Mouse (Mus musculus) intestine, embryonic 16.5 days (tissue): Measurements from ENCODE around the gene Efcab14. TPM values are rescaled to one million over a fixed set of nuclear protein-coding genes. Genes with fewer than 3 reads are reported as not detected.
A peak's percentile ranks its signal among the peaks of the same experiment; 100 is the strongest.

Source experiments
- ATAC-seq: fragments of 200-750 bp; cut with Nextera tagmentation; 2 replicates; pipeline ENCODE4 v1.8.0; 2017; ENCODE audit warnings: moderate TSS enrichment, moderate library complexity
- H3K27ac ChIP-seq: fragments of 300-500 bp; sonication (generic); 2 replicates; pipeline ENCODE4 v1.5.1; 2014; ENCODE audit warnings: mild to moderate bottlenecking, low read length
- H3K27me3 ChIP-seq: fragments of 300-500 bp; sonication (generic); replicated peaks from 2 replicates; pipeline ENCODE4 v1.6.1; 2014; ENCODE audit warnings: low read length, control low read depth, mixed read lengths; ENCODE audit not compliant: control insufficient read depth, insufficient read depth
- H3K36me3 ChIP-seq: fragments of 300-500 bp; sonication (generic); 2 replicates; pipeline ENCODE4 v1.6.1; 2014; ENCODE audit warnings: low read length, control low read depth; ENCODE audit not compliant: control insufficient read depth, insufficient read depth
- H3K4me1 ChIP-seq: fragments of 300-500 bp; sonication (generic); 2 replicates; pipeline ENCODE4 v1.6.1; 2014; ENCODE audit warnings: low read length, control low read depth, mixed read lengths; ENCODE audit not compliant: control insufficient read depth, insufficient read depth
- H3K4me2 ChIP-seq: fragments of 300-500 bp; sonication (generic); 2 replicates; pipeline ENCODE4 v1.6.1; 2014; ENCODE audit warnings: low read depth, low read length, control low read depth
- H3K4me3 ChIP-seq: fragments of 300-500 bp; sonication (generic); 2 replicates; pipeline ENCODE4 v1.5.1; 2014; ENCODE audit warnings: mild to moderate bottlenecking, low read length
- H3K9ac ChIP-seq: fragments of 300-500 bp; sonication (generic); 2 replicates; pipeline ENCODE4 v1.6.1; 2014; ENCODE audit warnings: low read depth, low read length
- H3K9me3 ChIP-seq: fragments of 300-500 bp; sonication (generic); 2 replicates; pipeline ENCODE4 v1.6.1; 2016; ENCODE audit warnings: low read length, control low read depth; ENCODE audit not compliant: control insufficient read depth
- WGBS: fragments of 180-500 bp; shearing (Covaris S2); extraction: QIAGEN DNeasy Blood & Tissue Kit; methylation state at CpG from one replicate; pipeline ENCODE4 v1.1.7; 2014; 5-methylcytosine and 5-hydroxymethylcytosine counted together
- polyA plus RNA-seq: library from polyadenylated mRNA; unstranded; fragments of >200 nt; fragmentation: Nextera tagmentation; extraction: Ambion mirVana; gene quantifications from 2 replicates; pipeline ENCODE4 v1.2.1, GENCODE M21; 2015

The Efcab14 gene
- polyA plus RNA-seq, result 32.9 and 33.3 TPM in 2 replicates

DNA sequence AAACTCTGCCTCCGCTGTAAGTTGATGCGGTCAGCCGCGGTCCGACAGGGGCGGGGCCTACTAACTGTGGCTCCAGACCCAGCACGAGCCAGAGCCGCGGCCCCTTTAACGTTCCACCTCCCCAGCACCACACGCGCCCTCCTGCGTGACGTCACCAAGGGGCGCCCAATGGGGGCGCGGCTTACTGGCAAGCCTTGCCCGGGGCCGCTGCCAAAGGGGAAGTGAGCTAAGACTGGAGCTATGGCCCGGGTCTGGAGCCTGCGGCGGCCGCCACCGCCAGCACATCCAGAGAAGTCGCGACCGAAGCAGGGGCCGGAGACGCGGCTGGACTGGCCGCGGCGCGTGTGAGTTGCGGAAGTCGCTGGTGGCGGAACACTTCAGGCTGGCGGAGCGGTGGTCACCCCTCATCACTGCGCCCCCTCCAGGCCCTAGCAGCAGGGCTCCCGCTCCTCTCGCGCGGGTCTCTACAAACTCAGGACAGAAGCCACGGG is at the start of gene Efcab14:
Gene Efcab14 (plus strand): TSS at position 194 of the 491 bp plus-strand sequence.
- ATAC-seq, result peak; percentile 99
- WGBS, result under 1% methylated on average over 45 of the region's 45 CpGs
- Histone ChIP-seq H3K4me2 (peak within 1 kb of the TSS; percentile 67), H3K27ac (peak within 1 kb of the TSS; percentile 89), H3K27me3 (no peaks in the 10 kb centered on the region), H3K4me1 (peaks cover 12% of the 10 kb centered on the region), H3K36me3 (0 out of 2 replicates have a peak, but pooled peaks cover 4% of the 10 kb centered on the region), H3K9ac (peak within 1 kb of the TSS; percentile 87), H3K9me3 (no peaks in the 10 kb centered on the region), H3K4me3 (peak within 1 kb of the TSS; percentile 80)

GRCm38 (mm10) chr4:115701468-115701867 is 36.1 kb upstream of the Efcab14 start:
- ATAC-seq, result no peak
- H3K9ac ChIP-seq, result no peak overlapping the region
- H3K27ac ChIP-seq, result no peak overlapping the region
- no peaks in the 10 kb centered on the region for H3K9me3 ChIP-seq
- H3K27me3 ChIP-seq, result no peaks in the 10 kb centered on the region
- H3K4me2 ChIP-seq, result no peak overlapping the region
- H3K4me1 ChIP-seq, result no peaks in the 10 kb centered on the region
- 69% methylated on average over 3 of the region's 3 CpGs for WGBS
- H3K36me3 ChIP-seq, result no peaks in the 10 kb centered on the region
- no peak overlapping the region for H3K4me3 ChIP-seq

- H3K9me3 ChIP-seq, result no peaks in the 10 kb centered on the region
- H3K27me3 ChIP-seq, result no peaks in the 10 kb centered on the region
- no peaks in the 10 kb centered on the region for H3K36me3 ChIP-seq
- no peak overlapping the region for H3K9ac ChIP-seq
- no peak overlapping the region for H3K4me3 ChIP-seq
- ATAC-seq, result no peak
- H3K27ac ChIP-seq, result no peak overlapping the region
- WGBS, result 76% methylated on average over 2 of the region's 2 CpGs
- H3K4me1 ChIP-seq, result no peaks in the 10 kb centered on the region
- H3K4me2 ChIP-seq, result no peak overlapping the region
Measured at GRCm38 (mm10) chr4:115703927-115704505, 33.5 kb upstream of the Efcab14 start.

GRCm38 (mm10) chr4:115708974-115709593 is 28.5 kb upstream of the Efcab14 start:
- H3K4me3 ChIP-seq, result no peak overlapping the region
- no peak for ATAC-seq
- H3K4me2 ChIP-seq, result no peak overlapping the region
- H3K27me3 ChIP-seq, result no peaks in the 10 kb centered on the region
- H3K4me1 ChIP-seq, result no peaks in the 10 kb centered on the region
- H3K9ac ChIP-seq, result no peak overlapping the region
- H3K9me3 ChIP-seq, result no peaks in the 10 kb centered on the region
- H3K27ac ChIP-seq, result no peak overlapping the region
- no peaks in the 10 kb centered on the region for H3K36me3 ChIP-seq
- 63% methylated on average over 13 of the region's 13 CpGs for WGBS

GRCm38 (mm10) chr4:115709792-115710418 is 27.6 kb upstream of the Efcab14 start:
- 10% methylated on average over 12 of the region's 13 CpGs for WGBS
- H3K4me2 ChIP-seq, result peak overlapping the region; percentile 51
- H3K9ac ChIP-seq, result peak overlapping the region; percentile 46
- no peaks in the 10 kb centered on the region for H3K27me3 ChIP-seq
- ATAC-seq, result peak; percentile 73
- H3K36me3 ChIP-seq, result no peaks in the 10 kb centered on the region
- H3K4me3 ChIP-seq, result peak overlapping the region; percentile 21; the same call in 1 of the 2 replicates
- H3K4me1 ChIP-seq, result no peaks in the 10 kb centered on the region
- no peaks in the 10 kb centered on the region for H3K9me3 ChIP-seq
- H3K27ac ChIP-seq, result no peak overlapping the region

DNA sequence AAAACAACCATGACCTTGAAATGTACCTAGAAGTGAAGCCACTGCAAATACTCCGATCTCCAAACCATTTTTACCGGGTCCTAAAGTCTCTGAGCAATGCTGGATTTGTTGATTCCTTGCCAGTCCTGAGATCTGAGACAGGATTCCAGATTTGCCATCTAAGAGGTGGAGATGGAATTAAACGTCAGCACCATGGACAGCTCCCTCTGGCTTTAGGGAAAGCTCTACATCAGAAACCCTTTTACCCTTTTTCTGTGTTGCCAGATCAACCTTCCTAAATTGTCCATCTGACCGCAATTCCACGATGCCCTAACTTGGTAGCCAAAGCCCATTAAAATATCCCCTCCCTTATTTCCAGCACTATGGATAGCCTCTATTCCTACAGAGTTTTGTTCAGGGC is 8.8 kb upstream of the Efcab14 start:
- Histone ChIP-seq H3K4me3 (no peak overlapping the region), H3K27me3 (no peaks in the 10 kb centered on the region), H3K27ac (no peak overlapping the region), H3K4me2 (no peak overlapping the region), H3K9me3 (no peaks in the 10 kb centered on the region), H3K9ac (no peak overlapping the region), H3K4me1 (peaks cover 5% of the 10 kb centered on the region; the same call in 1 of the 2 replicates), H3K36me3 (no peaks in the 10 kb centered on the region)
- ATAC-seq, result no peak
- 12% methylated on average over 5 of the region's 5 CpGs for WGBS

DNA sequence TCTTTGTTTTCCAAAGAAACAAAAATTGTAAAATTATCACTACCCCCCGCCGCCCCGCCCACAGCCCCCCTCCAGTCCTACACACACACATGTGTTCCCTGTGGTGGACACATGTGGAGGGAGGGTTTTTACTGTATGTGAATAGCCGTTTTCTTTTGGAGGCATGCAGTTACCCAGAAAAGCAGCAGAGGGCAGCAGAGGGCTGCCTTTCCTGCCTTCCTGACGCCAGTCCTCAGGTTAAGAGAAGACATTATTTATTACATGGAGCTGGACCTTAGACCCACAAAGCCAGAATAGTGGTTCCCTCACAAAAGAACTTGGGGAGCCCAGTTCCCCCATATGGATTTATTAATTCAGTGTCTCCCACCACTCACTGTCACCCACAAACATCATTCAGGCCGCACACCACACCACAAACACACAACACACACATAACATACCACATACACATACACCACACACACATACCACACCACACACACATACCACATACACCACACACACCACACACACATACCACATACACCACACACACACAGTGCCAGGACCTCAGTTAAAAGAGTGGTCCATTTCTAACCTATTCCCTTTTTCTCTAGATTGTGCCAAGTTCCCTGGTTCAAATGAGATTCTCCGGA is 5.8 kb upstream of the Efcab14 start:
- peak; percentile 74 for ATAC-seq
- Histone ChIP-seq H3K4me2 (peak overlapping the region; percentile 11; the same call in 1 of the 2 replicates), H3K36me3 (no peaks in the 10 kb centered on the region), H3K9ac (no peak overlapping the region), H3K9me3 (no peaks in the 10 kb centered on the region), H3K27ac (peak overlapping the region; percentile 75), H3K4me3 (no peak overlapping the region), H3K27me3 (no peaks in the 10 kb centered on the region), H3K4me1 (peaks cover 5% of the 10 kb centered on the region; the same call in 1 of the 2 replicates)
- WGBS, result 24% methylated on average over 7 of the region's 7 CpGs

DNA sequence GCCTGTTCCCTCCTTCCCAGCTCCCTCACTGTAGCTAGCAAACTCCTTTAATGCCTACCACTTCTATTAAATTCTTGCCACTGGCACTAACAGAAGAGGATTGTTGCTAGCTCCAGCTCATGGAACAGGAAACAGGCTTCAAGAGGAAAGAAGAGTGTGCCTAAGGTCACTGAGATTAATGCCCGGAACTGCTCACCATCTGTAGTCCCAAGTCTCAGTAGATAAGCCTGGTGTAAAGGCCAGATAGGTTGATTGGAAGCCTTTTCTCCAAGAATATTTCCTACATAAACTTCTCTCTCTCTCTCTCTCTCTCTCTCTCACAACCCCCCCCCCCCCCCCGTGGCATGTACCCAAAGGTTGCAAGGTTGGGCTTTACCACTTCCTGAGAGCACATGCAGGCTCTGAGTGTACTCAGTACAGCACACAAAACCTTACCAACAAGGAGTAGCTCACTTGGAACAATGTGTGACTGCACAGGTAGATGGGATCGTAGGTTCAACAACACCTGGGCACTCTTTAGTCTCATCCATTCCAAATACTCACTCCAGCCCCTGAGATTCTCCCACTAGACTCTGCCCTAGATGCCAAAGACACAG is 5.2 kb upstream of the Efcab14 start:
- WGBS, result 61% methylated on average over 2 of the region's 3 CpGs
- peak overlapping the region; percentile 75 for H3K27ac ChIP-seq
- ATAC-seq, result peak; percentile 88
- no peak overlapping the region for H3K4me3 ChIP-seq
- H3K36me3 ChIP-seq, result no peaks in the 10 kb centered on the region
- H3K27me3 ChIP-seq, result no peaks in the 10 kb centered on the region
- H3K9me3 ChIP-seq, result no peaks in the 10 kb centered on the region
- H3K9ac ChIP-seq, result no peak overlapping the region
- peak overlapping the region; percentile 11; the same call in 1 of the 2 replicates for H3K4me2 ChIP-seq
- peaks cover 5% of the 10 kb centered on the region; the same call in 1 of the 2 replicates for H3K4me1 ChIP-seq

DNA sequence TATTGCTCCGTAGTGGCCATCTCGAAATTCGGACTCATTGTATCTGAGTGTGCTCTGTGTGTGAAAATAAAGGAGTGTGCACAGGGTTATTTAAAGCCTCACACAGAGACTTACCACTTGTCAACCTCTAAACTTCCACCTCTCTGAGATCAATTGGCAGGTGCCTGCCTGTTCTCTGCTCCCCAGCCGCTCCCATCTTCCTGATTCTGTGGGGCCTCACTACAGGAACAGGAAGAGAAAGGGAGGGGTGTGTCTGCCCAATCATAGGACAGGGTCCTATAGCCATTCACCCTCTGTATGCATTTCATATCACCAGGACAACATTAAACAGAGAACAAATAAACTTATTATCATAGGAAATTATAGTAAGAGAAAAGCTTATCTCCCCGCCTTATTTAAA is 3.8 kb upstream of the Efcab14 start:
- Histone ChIP-seq H3K4me3 (no peak overlapping the region), H3K27ac (0 out of 2 replicates have a peak overlapping the region, but pooled peaks have one; percentile 3), H3K9ac (no peak overlapping the region), H3K36me3 (no peaks in the 10 kb centered on the region), H3K4me1 (peaks cover 10% of the 10 kb centered on the region), H3K27me3 (no peaks in the 10 kb centered on the region), H3K9me3 (no peaks in the 10 kb centered on the region), H3K4me2 (0 out of 2 replicates have a peak overlapping the region, but pooled peaks have one; percentile 6)
- no peak for ATAC-seq
- 60% methylated on average over 5 of the region's 5 CpGs for WGBS
